Mouse (Mus musculus) thymus, postnatal 10 days (tissue): Measurements from ENCODE around the gene Gpsm3.
"Not testable (repeated sequence)": the region's sequence is repeated elsewhere in the genome, so short reads cannot be mapped to it uniquely, and the experiment has no call there.

Experiments used
- DNase-seq, 2 experiments: peaks; one replicate each; pipeline ENCODE4 v3.0.0; 2021; ENCODE audit warnings: low spot score in 2 of 2

Gpsm3 gene

GRCm38 (mm10) chr17:34589681-34590101, at the start of gene Gpsm3:
Gene Gpsm3, plus strand, starts transcription at chr17:34589806.
- DNase-seq, result peak; percentile 71 to 74

- not testable (repeated sequence) for DNase-seq
Observed at GRCm38 (mm10) chr17:34543567-34543966, 46.0 kb upstream of the Gpsm3 start.

GRCm38 (mm10) chr17:34546797-34547196, 42.8 kb upstream of the Gpsm3 start:
- DNase-seq, result no peak

- DNase-seq, result no peak
Observed at GRCm38 (mm10) chr17:34547601-34548000, 42.0 kb upstream of the Gpsm3 start.

- DNase-seq, result no peak
Observed at GRCm38 (mm10) chr17:34549156-34549555, 40.5 kb upstream of the Gpsm3 start.

GRCm38 (mm10) chr17:34549843-34550242, 39.8 kb upstream of the Gpsm3 start:
- no peak for DNase-seq

GRCm38 (mm10) chr17:34555483-34555882, 34.1 kb upstream of the Gpsm3 start:
- DNase-seq, result peak; percentile 47 to 77

GRCm38 (mm10) chr17:34556406-34556805, 33.2 kb upstream of the Gpsm3 start:
- no peak for DNase-seq

GRCm38 (mm10) chr17:34557411-34557810, 32.2 kb upstream of the Gpsm3 start:
- DNase-seq, result no peak

- DNase-seq, result no peak
Observed at GRCm38 (mm10) chr17:34559116-34559515, 30.5 kb upstream of the Gpsm3 start.

GRCm38 (mm10) chr17:34559895-34560294, 29.7 kb upstream of the Gpsm3 start:
- DNase-seq, result no peak

- no peak for DNase-seq
Observed at GRCm38 (mm10) chr17:34560438-34560837, 29.2 kb upstream of the Gpsm3 start.

GRCm38 (mm10) chr17:34561200-34561599, 28.4 kb upstream of the Gpsm3 start:
- no peak for DNase-seq

- no peak for DNase-seq
Observed at GRCm38 (mm10) chr17:34562595-34562994, 27.0 kb upstream of the Gpsm3 start.

GRCm38 (mm10) chr17:34563354-34563753, 26.3 kb upstream of the Gpsm3 start:
- no peak for DNase-seq

GRCm38 (mm10) chr17:34564003-34564421, 25.6 kb upstream of the Gpsm3 start, which contains the start of gene Notch4:
Gene Notch4, plus strand, starts transcription at chr17:34564268.
- DNase-seq, result no peak

GRCm38 (mm10) chr17:34564796-34565195, 24.8 kb upstream of the Gpsm3 start:
- no peak for DNase-seq

- DNase-seq, result no peak
Observed at GRCm38 (mm10) chr17:34567311-34567710, 22.3 kb upstream of the Gpsm3 start.

- DNase-seq, result no peak
Observed at GRCm38 (mm10) chr17:34568421-34568820, 21.2 kb upstream of the Gpsm3 start.

GRCm38 (mm10) chr17:34569919-34570318, 19.7 kb upstream of the Gpsm3 start:
- DNase-seq, result no peak

- DNase-seq, result peak in 1 of 2 experiments; percentile 39
Observed at GRCm38 (mm10) chr17:34571875-34572274, 17.7 kb upstream of the Gpsm3 start.

GRCm38 (mm10) chr17:34572361-34572760, 17.2 kb upstream of the Gpsm3 start:
- DNase-seq, result no peak

- no peak for DNase-seq
Observed at GRCm38 (mm10) chr17:34576577-34576976, 13.0 kb upstream of the Gpsm3 start.

- DNase-seq, result no peak
Observed at GRCm38 (mm10) chr17:34578070-34578469, 11.5 kb upstream of the Gpsm3 start.
